Mouse (Mus musculus): ENCODE results near the gene Tgm2. TPM values are rescaled to one million over a fixed set of nuclear protein-coding genes. Genes with fewer than 3 reads are reported as not detected.

The Tgm2 gene
- total and polyA plus RNA-seq, 2 experiments from 2014 or later = 6.8 to 13.3 TPM

- no peaks in the 10 kb centered on the region for H3K9me3 ChIP-seq (ENCODE audit: low read length)
- DNase-seq (ENCODE audit: low spot score) = no peak
- H3K9ac ChIP-seq (replicated peaks; ENCODE audit: low read length, poor library complexity, severe bottlenecking) = no peak overlapping the region
- no peak for ATAC-seq (ENCODE audit: low FRiP score)
- H3K4me3 ChIP-seq (ENCODE audit: low read depth, low read length) = no peak overlapping the region
- H3K27me3 ChIP-seq (ENCODE audit: insufficient read depth, low read length) = no peaks in the 10 kb centered on the region
- no peaks in the 10 kb centered on the region for H3K36me3 ChIP-seq (ENCODE audit: insufficient read depth, low read length)
- no peak for TF ChIP-seq CTCF (IDR thresholded peaks at IDR 0.05)
- 91% methylated on average over 4 of the region's 4 CpGs for WGBS
- no peak overlapping the region for H3K27ac ChIP-seq (ENCODE audit: low read depth, low read length)
- H3K4me2 ChIP-seq (ENCODE audit: low read depth, low read length, poor library complexity, severe bottlenecking) = no peak overlapping the region
- no peaks in the 10 kb centered on the region for H3K4me1 ChIP-seq (ENCODE audit: insufficient read depth, low read length)
Measured at GRCm38 (mm10) chr2:158090096-158090495, 56.1 kb downstream of the Tgm2 start.

GRCm38 (mm10) chr2:158084486-158084885, 61.8 kb downstream of the Tgm2 start:
- TF ChIP-seq CTCF (IDR thresholded peaks at IDR 0.05) = no peak
- Histone ChIP-seq H3K4me3 (ENCODE audit: low read depth, low read length) (no peak overlapping the region), H3K27me3 (ENCODE audit: insufficient read depth, low read length) (no peaks in the 10 kb centered on the region), H3K4me1 (ENCODE audit: insufficient read depth, low read length) (no peaks in the 10 kb centered on the region), H3K9ac (replicated peaks; ENCODE audit: low read length, poor library complexity, severe bottlenecking) (no peak overlapping the region), H3K9me3 (ENCODE audit: low read length) (no peaks in the 10 kb centered on the region), H3K4me2 (ENCODE audit: low read depth, low read length, poor library complexity, severe bottlenecking) (no peak overlapping the region), H3K27ac (ENCODE audit: low read depth, low read length) (no peak overlapping the region), H3K36me3 (ENCODE audit: insufficient read depth, low read length) (no peaks in the 10 kb centered on the region)
- DNase-seq (ENCODE audit: low spot score) (no peak), ATAC-seq (ENCODE audit: low FRiP score) (no peak)
- 42% methylated on average over 8 of the region's 8 CpGs for WGBS

- TF ChIP-seq CTCF (IDR thresholded peaks at IDR 0.05) = no peak
- H3K4me1 ChIP-seq (ENCODE audit: insufficient read depth, low read length) = no peaks in the 10 kb centered on the region
- H3K4me2 ChIP-seq (ENCODE audit: low read depth, low read length, poor library complexity, severe bottlenecking) = no peak overlapping the region
- no peaks in the 10 kb centered on the region for H3K9me3 ChIP-seq (ENCODE audit: low read length)
- no peak overlapping the region for H3K4me3 ChIP-seq (ENCODE audit: low read depth, low read length)
- no peak overlapping the region for H3K9ac ChIP-seq (replicated peaks; ENCODE audit: low read length, poor library complexity, severe bottlenecking)
- peaks cover 11% of the 10 kb centered on the region for H3K36me3 ChIP-seq (ENCODE audit: insufficient read depth, low read length)
- no peak overlapping the region for H3K27ac ChIP-seq (ENCODE audit: low read depth, low read length)
- no peaks in the 10 kb centered on the region for H3K27me3 ChIP-seq (ENCODE audit: insufficient read depth, low read length)
- 86% methylated on average over 9 of the region's 9 CpGs for WGBS
- DNase-seq (ENCODE audit: low spot score) = no peak
- ATAC-seq (ENCODE audit: low FRiP score) = no peak
Measured at GRCm38 (mm10) chr2:158080622-158081241, 65.5 kb downstream of the Tgm2 start.

- WGBS = 63% methylated on average over 9 of the region's 9 CpGs
- no peak for ATAC-seq (ENCODE audit: low FRiP score)
- H3K27ac ChIP-seq (ENCODE audit: low read depth, low read length) = no peak overlapping the region
- H3K36me3 ChIP-seq (ENCODE audit: insufficient read depth, low read length) = peaks cover 17% of the 10 kb centered on the region
- H3K4me3 ChIP-seq (ENCODE audit: low read depth, low read length) = no peak overlapping the region
- no peaks in the 10 kb centered on the region for H3K27me3 ChIP-seq (ENCODE audit: insufficient read depth, low read length)
- peak; percentile 48 for TF ChIP-seq CTCF (IDR thresholded peaks at IDR 0.05)
- H3K4me2 ChIP-seq (ENCODE audit: low read depth, low read length, poor library complexity, severe bottlenecking) = no peak overlapping the region
- no peaks in the 10 kb centered on the region for H3K4me1 ChIP-seq (ENCODE audit: insufficient read depth, low read length)
- H3K9me3 ChIP-seq (ENCODE audit: low read length) = no peaks in the 10 kb centered on the region
- peak; percentile 48 for DNase-seq (ENCODE audit: low spot score)
- H3K9ac ChIP-seq (replicated peaks; ENCODE audit: low read length, poor library complexity, severe bottlenecking) = no peak overlapping the region
Measured at GRCm38 (mm10) chr2:158079843-158080395, 66.3 kb downstream of the Tgm2 start.

- ATAC-seq (ENCODE audit: low FRiP score) (no peak), DNase-seq (ENCODE audit: low spot score) (peak; percentile 30)
- Histone ChIP-seq H3K9ac (replicated peaks; ENCODE audit: low read length, poor library complexity, severe bottlenecking) (no peak overlapping the region), H3K4me2 (ENCODE audit: low read depth, low read length, poor library complexity, severe bottlenecking) (no peak overlapping the region), H3K4me3 (ENCODE audit: low read depth, low read length) (no peak overlapping the region), H3K9me3 (ENCODE audit: low read length) (no peaks in the 10 kb centered on the region), H3K36me3 (ENCODE audit: insufficient read depth, low read length) (peaks cover 22% of the 10 kb centered on the region), H3K27me3 (ENCODE audit: insufficient read depth, low read length) (no peaks in the 10 kb centered on the region), H3K27ac (ENCODE audit: low read depth, low read length) (no peak overlapping the region), H3K4me1 (ENCODE audit: insufficient read depth, low read length) (no peaks in the 10 kb centered on the region)
- 72% methylated on average over 7 of the region's 7 CpGs for WGBS
- no peak for TF ChIP-seq CTCF (IDR thresholded peaks at IDR 0.05)
Measured at GRCm38 (mm10) chr2:158078971-158079370, 67.3 kb downstream of the Tgm2 start.

- ATAC-seq (ENCODE audit: low FRiP score) (no peak), DNase-seq (ENCODE audit: low spot score) (no peak)
- no peak overlapping the region for H3K4me3 ChIP-seq (ENCODE audit: low read depth, low read length)
- no peaks in the 10 kb centered on the region for H3K9me3 ChIP-seq (ENCODE audit: low read length)
- 66% methylated on average over 2 of the region's 2 CpGs for WGBS
- peaks cover 22% of the 10 kb centered on the region for H3K36me3 ChIP-seq (ENCODE audit: insufficient read depth, low read length)
- H3K4me1 ChIP-seq (ENCODE audit: insufficient read depth, low read length) = no peaks in the 10 kb centered on the region
- H3K9ac ChIP-seq (replicated peaks; ENCODE audit: low read length, poor library complexity, severe bottlenecking) = no peak overlapping the region
- H3K27me3 ChIP-seq (ENCODE audit: insufficient read depth, low read length) = no peaks in the 10 kb centered on the region
- no peak overlapping the region for H3K4me2 ChIP-seq (ENCODE audit: low read depth, low read length, poor library complexity, severe bottlenecking)
- H3K27ac ChIP-seq (ENCODE audit: low read depth, low read length) = peak overlapping the region; percentile 21; the same call in 1 of the 2 replicates
- TF ChIP-seq CTCF (IDR thresholded peaks at IDR 0.05) = no peak
Measured at GRCm38 (mm10) chr2:158077981-158078380, 68.3 kb downstream of the Tgm2 start.
